Mouse (Mus musculus): ENCODE data around the gene Sypl2.
"Not testable (repeated sequence)": the region's sequence is repeated elsewhere in the genome, so short reads cannot be mapped to it uniquely, and the experiment has no call there.

Sypl2 gene

GRCm38 (mm10) chr3:108226558-108227350 lies at the start of gene Sypl2:
TSS of gene Sypl2 (minus strand) at chr3:108226648.
- DNase-seq (ENCODE audit: low spot score): peak; percentile 52

- DNase-seq (ENCODE audit: low spot score): no peak
These were observed 32.9 kb upstream of the Sypl2 start for GRCm38 (mm10) chr3:108259319-108259718.

DNA sequence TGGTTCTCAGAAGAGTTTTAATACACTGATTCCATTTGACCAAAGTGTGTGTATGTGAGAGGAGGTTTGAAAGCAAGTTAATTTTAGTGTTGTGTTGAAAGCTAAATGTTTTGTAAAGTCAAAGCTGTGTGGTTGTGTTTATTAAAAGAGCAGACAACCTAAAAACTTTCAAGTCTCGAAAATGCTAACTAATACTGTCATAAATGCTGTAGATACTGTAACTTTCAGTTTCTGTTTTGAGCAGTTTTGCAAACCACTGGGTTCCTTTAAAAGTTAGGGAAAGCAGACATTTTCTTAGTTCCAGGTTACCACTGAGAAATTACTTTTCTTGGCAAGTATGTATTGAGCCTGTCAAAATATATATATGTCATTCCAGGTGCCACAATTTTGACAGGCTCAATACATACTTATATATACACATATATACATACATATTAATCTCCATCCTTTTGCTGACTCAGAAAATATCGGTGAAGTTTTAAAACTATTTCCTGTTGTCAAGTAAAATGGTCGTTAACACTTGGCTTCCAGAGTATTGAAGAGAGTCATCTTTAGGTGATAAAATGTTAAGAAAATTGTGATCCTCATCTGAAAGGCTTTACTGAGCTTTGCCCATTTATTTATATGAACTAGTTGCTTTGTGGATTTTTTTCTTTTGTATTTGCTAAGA lies 31.5 kb upstream of the Sypl2 start:
- DNase-seq (ENCODE audit: low spot score): no peak

DNA sequence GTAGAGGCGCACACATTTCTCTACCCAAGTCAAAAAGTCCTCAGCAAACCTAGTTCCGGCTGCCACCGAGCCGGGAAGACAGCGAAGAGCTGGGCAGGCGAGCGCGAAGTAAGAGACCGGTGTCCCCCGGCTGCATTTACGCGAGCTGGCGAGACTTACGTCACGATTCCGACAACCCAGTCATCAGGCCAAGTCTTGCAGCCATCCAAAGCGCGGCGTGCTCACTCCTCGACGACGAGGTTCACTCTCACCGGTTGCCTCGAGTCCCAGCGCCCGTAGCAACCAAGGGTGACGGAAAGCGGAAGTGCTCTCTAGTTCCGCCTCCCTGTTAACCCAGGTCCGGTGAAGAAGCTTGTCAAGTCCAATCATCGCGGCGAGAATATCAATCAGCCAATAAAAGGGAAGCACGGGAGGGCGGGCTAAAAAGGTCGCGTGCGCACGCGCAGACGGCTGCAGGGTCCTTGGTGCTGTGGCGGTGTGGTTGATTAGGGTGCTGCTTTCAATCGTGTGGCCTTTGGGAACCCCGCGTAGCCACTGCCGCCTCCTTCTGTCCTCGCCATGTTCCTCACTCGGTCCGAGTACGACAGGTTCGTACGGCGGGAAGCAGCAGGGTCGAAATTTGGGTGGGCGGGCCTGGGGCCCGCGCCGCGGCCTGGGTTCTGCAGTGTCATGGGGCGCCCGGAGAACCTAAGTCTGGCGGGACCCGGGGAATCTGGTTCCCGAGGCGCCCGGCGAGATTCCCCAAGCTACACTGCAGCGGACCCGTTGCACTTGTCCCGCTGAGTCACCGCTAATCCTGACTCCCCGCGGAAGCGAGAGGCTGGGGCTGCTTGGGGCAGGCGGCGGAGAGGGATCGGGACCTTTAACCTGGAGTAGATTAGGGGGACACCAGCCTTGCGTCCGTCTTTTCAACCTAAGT lies 30.5 kb upstream of the Sypl2 start, which contains the start of gene Psma5:
Gene Psma5 (plus strand): TSS at position 208 of the 919 bp plus-strand sequence.
- DNase-seq (ENCODE audit: low spot score): peak; percentile 94

GRCm38 (mm10) chr3:108246857-108247256 lies 20.4 kb upstream of the Sypl2 start:
- DNase-seq (ENCODE audit: low spot score): no peak

- DNase-seq (ENCODE audit: low spot score): no peak
These were observed 14.9 kb upstream of the Sypl2 start for GRCm38 (mm10) chr3:108241243-108241839.

DNA sequence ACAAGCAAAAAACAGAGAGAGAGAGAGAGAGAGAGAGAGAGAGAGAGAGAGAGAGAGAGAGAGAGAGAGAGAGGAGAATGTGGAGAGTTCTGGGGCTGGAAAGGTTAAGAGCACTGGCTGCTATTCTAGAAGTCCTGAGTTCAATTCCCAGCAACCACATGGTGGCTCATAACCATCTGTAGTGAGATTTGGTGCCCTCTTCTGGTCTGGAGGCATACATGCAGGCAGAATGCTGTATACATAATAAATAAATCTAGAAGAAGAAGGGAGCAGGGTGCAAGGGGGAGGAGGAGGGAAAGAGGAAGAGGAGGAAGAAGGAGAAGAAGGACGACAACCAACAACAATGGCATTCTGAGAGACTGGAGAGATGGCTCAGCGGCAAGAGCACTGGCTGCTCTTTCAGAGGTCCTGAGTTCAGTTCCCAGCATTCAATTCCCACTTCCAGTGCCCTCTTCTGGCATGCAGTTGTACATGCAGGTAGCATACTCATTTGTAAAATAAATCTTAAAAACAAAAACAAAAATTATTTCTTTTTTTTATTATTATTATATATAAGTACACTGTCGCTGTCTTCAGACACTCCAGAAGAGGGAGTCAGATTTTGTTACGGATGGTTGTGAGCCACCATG lies 11.1 kb upstream of the Sypl2 start:
- DNase-seq (ENCODE audit: low spot score): not testable (repeated sequence)

GRCm38 (mm10) chr3:108231646-108232045 lies 5.2 kb upstream of the Sypl2 start:
- DNase-seq (ENCODE audit: low spot score): no peak

- no peak for DNase-seq (ENCODE audit: low spot score)
These were observed 1.1 kb upstream of the Sypl2 start for GRCm38 (mm10) chr3:108227521-108227920.

GRCm38 (mm10) chr3:108225711-108226557 lies 514 bp downstream of the Sypl2 start:
- no peak for DNase-seq (ENCODE audit: low spot score)

DNA sequence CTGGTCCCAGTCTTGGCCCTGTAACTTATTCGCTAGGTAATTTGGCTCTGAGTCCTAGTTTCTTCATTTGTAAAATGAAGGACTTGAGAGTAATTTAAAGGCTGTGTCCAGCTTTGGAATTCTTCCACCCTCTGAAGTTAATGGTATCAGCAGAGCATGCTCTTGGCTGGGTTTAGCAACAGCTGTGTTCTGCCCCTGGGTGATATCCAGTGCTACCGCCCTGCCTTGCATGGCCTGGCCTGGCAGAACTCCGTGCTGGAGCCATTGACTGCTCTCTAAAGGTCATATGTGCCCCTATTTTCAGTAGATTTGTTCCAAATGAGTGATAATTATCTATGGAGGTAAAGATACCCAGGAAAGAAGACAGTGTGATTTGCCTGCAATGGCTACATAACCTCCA lies 5.8 kb downstream of the Sypl2 start:
- no peak for DNase-seq (ENCODE audit: low spot score)

DNA sequence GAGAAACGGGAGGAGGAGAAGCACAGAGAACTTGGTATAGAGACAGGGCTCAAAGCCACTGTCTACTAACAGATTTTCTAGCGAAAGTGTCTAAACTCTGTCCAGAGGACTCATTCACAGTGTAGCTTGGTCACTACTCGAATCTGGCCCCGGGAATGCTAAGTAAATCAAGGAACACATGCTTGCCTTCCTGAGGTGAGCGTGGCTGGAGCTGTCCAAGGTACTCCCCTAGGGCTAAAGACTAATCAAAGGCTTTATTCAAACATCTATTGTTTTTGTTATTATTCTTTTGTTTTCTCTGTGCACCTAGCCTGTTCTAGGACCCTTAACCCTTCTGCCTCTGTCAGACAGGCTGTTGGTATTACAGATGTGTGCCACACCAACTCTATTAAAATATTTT lies 11.7 kb downstream of the Sypl2 start:
- DNase-seq (ENCODE audit: low spot score): peak; percentile 35

- DNase-seq (ENCODE audit: low spot score): no peak
These were observed 14.0 kb downstream of the Sypl2 start for GRCm38 (mm10) chr3:108212406-108212805.

- DNase-seq (ENCODE audit: low spot score): no peak
These were observed 14.6 kb downstream of the Sypl2 start for GRCm38 (mm10) chr3:108211845-108212244.

GRCm38 (mm10) chr3:108210771-108211139 lies 15.7 kb downstream of the Sypl2 start, which contains the start of gene Atxn7l2:
TSS of gene Atxn7l2 (minus strand) at chr3:108210934.
- DNase-seq (ENCODE audit: low spot score): no peak

GRCm38 (mm10) chr3:108209946-108210770 lies 16.3 kb downstream of the Sypl2 start:
- DNase-seq (ENCODE audit: low spot score): peak; percentile 94

DNA sequence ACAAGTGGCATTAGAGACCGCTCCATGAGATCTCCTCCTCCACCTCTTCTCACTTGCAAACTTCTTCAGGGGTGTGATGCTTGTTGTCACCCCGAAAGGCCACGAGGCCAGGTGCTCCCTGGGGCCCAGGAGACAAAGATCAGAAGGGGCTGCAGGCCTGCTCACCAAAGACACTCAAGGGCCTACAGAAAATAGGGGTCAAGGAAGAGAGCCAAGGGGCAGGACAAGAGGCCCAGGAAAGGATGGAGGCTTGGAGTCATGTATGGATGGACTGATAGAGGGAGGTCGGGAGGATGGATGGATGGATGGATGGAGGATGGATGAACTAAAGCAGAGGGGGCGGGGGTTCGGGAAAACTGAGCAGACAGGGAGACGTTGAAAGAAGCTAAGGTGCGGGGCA lies 16.9 kb downstream of the Sypl2 start:
- no peak for DNase-seq (ENCODE audit: low spot score)

GRCm38 (mm10) chr3:108209001-108209400 lies 17.4 kb downstream of the Sypl2 start:
- no peak for DNase-seq (ENCODE audit: low spot score)

GRCm38 (mm10) chr3:108206731-108207375 lies 19.6 kb downstream of the Sypl2 start:
- DNase-seq (ENCODE audit: low spot score): no peak
